Mouse (Mus musculus) erythroblast, embryonic 14.5 days (primary cell): ENCODE measurements around the gene Sdk2. TPM values are rescaled to one million over a fixed set of nuclear protein-coding genes. Genes with fewer than 3 reads are reported as not detected.

Source experiments
- H3K27me3 ChIP-seq: 2 replicates; pipeline ENCODE4 v1.6.1; 2012; ENCODE audit warnings: inconsistent platforms; ENCODE audit not compliant: control insufficient read depth
- H3K36me3 ChIP-seq: 2 replicates; pipeline ENCODE4 v1.6.1; 2012; ENCODE audit warnings: mild to moderate bottlenecking, inconsistent platforms; ENCODE audit not compliant: control insufficient read depth
- H3K4me1 ChIP-seq: 2 replicates; pipeline ENCODE4 v1.6.1; 2012; ENCODE audit warnings: inconsistent platforms; ENCODE audit not compliant: control insufficient read depth
- H3K4me3 ChIP-seq: replicated peaks from 2 replicates; pipeline ENCODE3; 2012; ENCODE audit warnings: moderate library complexity, mild to moderate bottlenecking, inconsistent platforms
- H3K9me3 ChIP-seq: 2 replicates; pipeline ENCODE4 v1.6.1; 2012; ENCODE audit warnings: low read length, inconsistent platforms, mixed read lengths; ENCODE audit not compliant: control insufficient read depth
- GATA1 ChIP-seq: IDR thresholded peaks from 2 replicates; pipeline ENCODE4 v1.6.1; 2012; ENCODE audit warnings: low read length, inconsistent platforms, mixed read lengths
- TAL1 ChIP-seq: IDR thresholded peaks from 3 replicates; pipeline ENCODE4 v1.6.1; 2012; ENCODE audit warnings: low read length, inconsistent platforms, mixed read lengths
- polyA plus RNA-seq: library from polyadenylated mRNA; stranded (reverse); fragments of >175 nt; gene quantifications from 2 replicates; pipeline ENCODE4 v1.2.3, GENCODE M21; 2012

The Sdk2 gene
- polyA plus RNA-seq, 1 experiment = under 0.01 TPM

DNA sequence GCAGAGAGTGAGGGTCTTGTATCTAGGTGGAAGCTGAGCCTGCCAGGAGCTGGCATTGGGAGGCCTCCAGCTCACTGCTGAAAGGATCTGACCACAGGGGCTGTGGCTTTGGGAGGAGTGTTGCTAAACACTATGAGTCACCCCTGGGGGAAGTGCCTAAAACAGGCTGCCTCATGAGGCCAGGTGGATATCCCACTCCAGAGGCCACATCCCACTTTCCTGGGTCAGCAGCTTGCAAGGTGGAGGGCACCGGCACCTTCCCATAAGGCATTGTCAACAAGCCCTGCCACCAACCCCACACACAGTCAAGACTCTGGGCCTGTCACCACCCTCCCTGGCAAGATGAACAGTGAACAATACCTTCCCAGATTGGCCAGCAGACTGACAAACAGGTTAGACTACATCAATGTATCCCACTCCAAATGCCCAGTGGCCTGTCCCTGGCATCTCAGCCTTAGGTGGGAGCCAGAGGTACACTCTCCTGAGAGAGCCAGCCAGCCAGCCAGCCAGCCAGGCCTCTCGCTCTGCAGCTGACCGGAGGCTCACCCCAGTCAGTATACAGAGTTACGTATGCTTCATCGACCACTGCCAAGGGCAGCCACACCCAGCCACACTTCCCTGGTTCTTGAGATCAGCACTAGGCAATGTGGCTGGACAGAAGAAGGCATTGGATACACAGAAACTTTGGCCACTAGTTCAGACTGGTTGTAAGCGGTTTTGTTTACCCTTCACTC lies 333.0 kb downstream of the Sdk2 start:
- Histone ChIP-seq H3K36me3 (peaks cover 94% of the 10 kb centered on the region), H3K27me3 (no peaks in the 10 kb centered on the region), H3K4me1 (peaks cover 57% of the 10 kb centered on the region), H3K9me3 (no peaks in the 10 kb centered on the region), H3K4me3 (no peak overlapping the region)
- TF ChIP-seq TAL1 (no peak), GATA1 (no peak)

DNA sequence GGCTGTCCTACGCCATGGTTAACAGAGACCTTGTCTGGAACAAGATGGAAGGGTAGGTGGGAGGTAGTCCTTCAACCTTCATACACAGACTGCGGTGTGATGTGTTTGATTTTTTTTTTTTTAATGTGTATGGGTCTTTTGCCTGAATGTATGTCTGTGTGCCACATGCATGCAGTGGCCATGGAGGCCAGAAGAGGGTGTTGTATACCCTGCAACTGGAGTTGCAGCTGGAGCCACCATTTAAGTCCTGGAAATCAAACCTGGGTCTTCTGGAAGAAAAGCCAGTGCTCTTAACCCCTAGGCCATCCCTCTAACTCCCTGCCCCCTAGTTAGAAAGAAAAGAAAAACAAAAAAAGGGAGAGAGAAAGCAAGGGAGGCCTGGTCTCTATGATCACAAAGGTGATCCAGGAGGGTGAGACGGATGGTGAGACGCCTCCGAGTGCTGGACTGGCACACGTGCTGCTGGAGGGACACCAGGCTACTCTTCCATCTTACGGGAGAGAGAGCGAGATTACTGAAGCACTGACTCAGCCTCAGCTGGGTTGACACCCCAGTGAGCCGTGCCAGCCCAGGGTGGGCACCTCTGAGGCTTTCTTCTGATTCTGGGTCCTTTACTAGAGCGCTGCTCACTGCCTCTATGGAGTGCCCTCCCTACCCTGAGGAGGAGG lies 334.8 kb downstream of the Sdk2 start:
- no peaks in the 10 kb centered on the region for H3K27me3 ChIP-seq
- H3K4me1 ChIP-seq = peaks cover 40% of the 10 kb centered on the region
- peaks cover 94% of the 10 kb centered on the region for H3K36me3 ChIP-seq
- H3K4me3 ChIP-seq = no peak overlapping the region
- TF ChIP-seq TAL1 = no peak
- no peak for TF ChIP-seq GATA1
- H3K9me3 ChIP-seq = no peaks in the 10 kb centered on the region

GRCm38 (mm10) chr11:113730879-113731278 lies 336.0 kb downstream of the Sdk2 start:
- peaks cover 31% of the 10 kb centered on the region for H3K4me1 ChIP-seq
- TF ChIP-seq TAL1 (no peak), GATA1 (no peak)
- no peaks in the 10 kb centered on the region for H3K9me3 ChIP-seq
- H3K27me3 ChIP-seq = no peaks in the 10 kb centered on the region
- H3K36me3 ChIP-seq = peaks cover 94% of the 10 kb centered on the region
- no peak overlapping the region for H3K4me3 ChIP-seq

DNA sequence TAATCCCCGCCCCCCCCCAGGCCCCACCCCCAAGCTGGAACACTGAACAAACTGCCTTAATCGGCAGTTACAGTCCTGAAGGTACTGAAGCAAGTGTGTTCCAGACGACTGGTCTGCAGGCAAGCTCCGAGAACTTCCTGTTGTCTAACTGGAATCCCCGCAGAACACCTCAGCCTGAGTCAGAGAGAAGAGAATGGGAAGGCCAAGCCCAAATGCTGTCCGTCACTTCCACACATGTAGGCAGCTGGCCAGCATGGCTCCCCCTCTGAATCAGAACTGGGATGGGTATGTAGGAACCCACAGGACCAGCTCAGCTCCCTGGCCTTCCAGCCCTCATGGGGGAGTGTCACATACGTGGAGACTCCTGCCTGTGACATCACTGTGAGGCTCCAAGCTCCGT lies 336.9 kb downstream of the Sdk2 start:
- Histone ChIP-seq H3K4me1 (peaks cover 25% of the 10 kb centered on the region), H3K9me3 (no peaks in the 10 kb centered on the region), H3K4me3 (no peak overlapping the region), H3K27me3 (no peaks in the 10 kb centered on the region), H3K36me3 (peaks cover 92% of the 10 kb centered on the region)
- TF ChIP-seq TAL1 (no peak), GATA1 (no peak)

DNA sequence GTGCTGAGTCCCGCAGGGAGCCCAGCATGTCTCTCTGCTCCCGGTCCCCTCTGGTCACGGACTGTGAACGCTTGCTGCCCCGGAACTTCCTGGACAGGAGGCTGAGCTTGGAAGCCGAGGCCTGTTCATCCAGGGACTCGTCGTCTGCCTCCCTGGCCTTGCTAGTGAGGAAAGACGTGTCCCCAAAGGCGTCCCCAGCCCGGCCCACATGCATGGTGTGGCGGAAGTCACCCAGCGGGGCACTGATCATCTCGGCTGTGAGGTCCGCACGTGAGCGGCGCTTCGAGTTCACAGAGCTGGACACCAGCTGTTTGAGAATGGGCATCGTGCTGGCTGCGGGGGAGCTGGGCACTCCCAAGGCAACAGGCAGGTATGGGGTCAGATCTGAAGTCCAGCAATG lies 337.6 kb downstream of the Sdk2 start:
- H3K9me3 ChIP-seq = no peaks in the 10 kb centered on the region
- no peaks in the 10 kb centered on the region for H3K27me3 ChIP-seq
- TF ChIP-seq TAL1 = no peak
- peaks cover 87% of the 10 kb centered on the region for H3K36me3 ChIP-seq
- peaks cover 21% of the 10 kb centered on the region for H3K4me1 ChIP-seq
- H3K4me3 ChIP-seq = no peak overlapping the region

GRCm38 (mm10) chr11:113727992-113728391 lies 338.9 kb downstream of the Sdk2 start:
- TF ChIP-seq TAL1 = no peak
- TF ChIP-seq GATA1 = no peak
- H3K4me1 ChIP-seq = peaks cover 8% of the 10 kb centered on the region
- no peaks in the 10 kb centered on the region for H3K9me3 ChIP-seq
- H3K27me3 ChIP-seq = no peaks in the 10 kb centered on the region
- H3K4me3 ChIP-seq = no peak overlapping the region
- H3K36me3 ChIP-seq = peaks cover 75% of the 10 kb centered on the region

- peaks cover 8% of the 10 kb centered on the region for H3K4me1 ChIP-seq
- no peaks in the 10 kb centered on the region for H3K27me3 ChIP-seq
- TF ChIP-seq TAL1 (no peak), GATA1 (no peak)
- H3K36me3 ChIP-seq = peaks cover 71% of the 10 kb centered on the region
- H3K9me3 ChIP-seq = no peaks in the 10 kb centered on the region
- H3K4me3 ChIP-seq = no peak overlapping the region
These were observed 339.6 kb downstream of the Sdk2 start for GRCm38 (mm10) chr11:113726994-113727888.
